Mouse (Mus musculus): ENCODE data around the gene Gjb1.
A peak's percentile ranks its signal among the peaks of the same experiment; 100 is the strongest.
"Not testable (repeated sequence)": the region's sequence is repeated elsewhere in the genome, so short reads cannot be mapped to it uniquely, and the experiment has no call there.

Gene Gjb1

DNA sequence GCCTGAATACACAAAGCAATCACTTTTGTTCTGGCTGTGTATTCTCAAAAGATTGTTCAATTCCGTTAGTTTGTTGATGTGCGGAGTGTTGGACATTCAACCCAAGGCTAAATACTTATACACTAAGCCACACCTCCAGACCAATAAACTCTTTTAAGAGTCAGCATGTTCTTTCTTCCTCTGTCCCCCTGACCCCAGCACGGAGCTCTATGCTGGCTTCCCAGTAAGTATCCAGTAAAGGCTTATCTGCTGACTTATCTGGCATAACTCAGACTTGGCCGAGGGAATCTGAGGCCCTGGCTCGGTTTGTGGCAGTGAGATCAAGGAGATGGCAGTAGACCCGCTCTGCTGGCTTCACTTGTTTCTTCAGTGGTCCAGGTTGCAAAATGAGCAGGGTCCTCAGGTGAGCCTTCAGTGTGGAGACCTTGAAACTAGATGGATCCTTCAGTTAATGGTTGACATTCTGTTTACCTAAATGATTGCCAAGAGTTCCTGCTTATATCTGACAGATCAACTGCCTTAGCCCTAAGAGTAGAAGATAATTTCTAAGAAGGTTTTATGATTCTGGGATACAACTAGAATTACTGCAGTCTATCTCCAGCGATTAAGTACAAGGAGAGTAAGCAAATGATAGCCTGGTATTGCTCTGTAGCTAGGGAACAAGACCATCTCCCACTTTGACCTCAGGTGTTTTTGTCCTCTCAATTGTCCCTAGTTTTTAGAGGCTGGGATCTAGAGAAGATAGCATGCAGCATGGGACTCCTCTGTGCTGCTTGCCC is at the start of gene Gjb1:
Gene Gjb1, plus strand, starts transcription at position 189 of the 779 bp plus-strand sequence.
- peak in 1 of 2 experiments; percentile 14 for DNase-seq

- peak; percentile 43 to 66 for DNase-seq
These were observed 46.7 kb upstream of the Gjb1 start for GRCm38 (mm10) chrX:101329372-101330028.

DNA sequence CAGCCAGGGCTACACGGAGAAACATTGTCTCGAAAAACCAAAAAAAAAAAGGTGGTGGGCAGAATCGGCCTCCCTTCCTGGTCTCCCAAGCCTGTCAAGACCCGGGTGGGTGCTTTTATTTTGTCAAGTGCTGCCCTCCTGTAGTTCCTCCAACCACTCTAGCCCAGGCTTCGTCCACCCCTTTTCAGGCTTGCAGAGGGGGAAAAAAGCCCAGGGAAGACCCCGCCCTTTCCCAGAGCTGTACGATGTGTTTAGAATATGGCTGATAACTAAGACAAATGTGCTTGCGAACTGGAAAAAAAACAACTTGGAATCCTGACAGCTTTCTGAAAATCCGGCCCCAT is 44.2 kb upstream of the Gjb1 start:
- no peak for DNase-seq

DNA sequence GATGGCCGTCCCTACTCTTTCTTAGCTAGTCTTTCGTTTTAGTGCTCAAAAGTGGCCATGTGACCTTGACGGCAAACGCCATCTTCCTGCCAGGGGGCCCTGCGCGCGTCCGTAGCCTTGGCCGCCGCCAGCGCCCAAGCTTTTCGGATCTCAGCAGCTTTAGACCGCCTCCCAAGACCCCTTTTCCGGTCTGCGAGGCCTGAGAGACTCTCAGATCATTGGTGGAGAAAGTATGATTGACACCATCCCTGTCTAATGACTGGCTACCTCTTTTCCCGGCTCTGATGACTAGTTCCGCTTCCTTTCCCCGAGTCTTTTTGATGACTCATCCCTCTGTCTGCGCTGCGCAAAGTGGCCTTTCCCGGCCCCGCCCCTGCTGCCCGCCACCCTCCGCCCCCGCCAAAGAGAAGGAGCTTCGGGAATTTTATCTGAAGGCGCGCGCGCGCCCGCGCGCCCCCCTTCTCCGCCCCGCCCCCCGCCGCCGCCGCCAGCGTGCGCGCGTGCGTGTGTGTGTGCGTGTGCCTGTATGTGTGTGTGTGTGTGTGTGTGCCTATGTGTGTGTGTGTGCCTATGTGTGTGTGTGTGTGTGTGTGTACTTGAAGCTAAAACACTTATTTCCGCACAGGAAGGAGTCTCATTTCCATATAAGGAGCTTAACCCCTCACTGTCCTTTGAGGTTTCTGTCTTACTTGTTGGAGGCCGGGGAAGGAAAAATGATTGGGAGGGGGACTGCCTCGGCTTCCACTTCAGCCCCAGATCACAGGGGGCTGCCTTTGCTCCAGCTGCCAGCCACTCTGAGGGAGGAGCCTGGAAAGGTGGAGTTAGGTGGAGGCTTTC is 43.6 kb upstream of the Gjb1 start:
- peak; percentile 83 to 95 for DNase-seq

DNA sequence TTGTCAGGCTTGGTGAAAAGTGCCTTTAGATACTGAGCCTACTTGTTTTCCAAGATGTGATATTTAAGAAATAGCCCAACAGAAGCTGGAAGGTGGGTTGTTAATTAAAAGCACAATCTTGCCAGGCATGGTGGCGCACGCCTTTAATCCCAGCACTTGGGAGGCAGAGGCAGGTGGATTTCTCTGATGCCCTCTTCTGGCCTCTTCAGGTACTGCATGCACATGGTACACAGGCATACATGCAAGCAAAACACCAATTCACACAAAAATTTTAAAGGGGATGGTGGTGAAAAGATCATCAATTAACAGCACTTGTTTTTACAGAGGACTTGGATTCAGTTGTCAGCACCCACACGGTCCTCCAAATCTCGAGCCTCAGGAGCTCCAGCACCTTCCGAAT is 41.6 kb upstream of the Gjb1 start:
- DNase-seq: peak in 1 of 2 experiments; percentile 17

DNA sequence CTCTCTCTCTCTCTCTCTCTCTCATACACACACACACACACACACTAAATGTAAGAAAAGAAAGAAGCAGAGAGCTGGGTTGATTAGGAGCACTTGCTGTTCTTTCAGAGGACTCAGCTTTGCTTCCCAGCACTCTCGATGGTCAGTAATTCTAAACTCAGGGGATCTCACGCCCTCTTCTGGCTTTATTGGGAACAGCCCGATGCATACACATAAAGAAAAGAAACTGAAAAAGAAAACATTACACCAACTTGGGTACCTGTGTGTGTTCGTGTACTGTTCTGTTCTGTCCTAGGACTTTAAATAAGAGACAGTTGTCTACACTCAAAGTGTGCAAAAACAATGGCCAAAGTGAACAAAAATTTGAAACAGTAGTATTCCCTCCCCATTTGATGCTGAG is 37.5 kb upstream of the Gjb1 start:
- no peak for DNase-seq

GRCm38 (mm10) chrX:101342837-101343236 is 33.3 kb upstream of the Gjb1 start:
- DNase-seq: not testable (repeated sequence)

- DNase-seq: no peak
These were observed 30.7 kb upstream of the Gjb1 start for GRCm38 (mm10) chrX:101345456-101345855.

- no peak for DNase-seq
These were observed 29.7 kb upstream of the Gjb1 start for GRCm38 (mm10) chrX:101346475-101346874.

GRCm38 (mm10) chrX:101351188-101351587 is 25.0 kb upstream of the Gjb1 start:
- no peak for DNase-seq

- DNase-seq: not testable (repeated sequence)
These were observed 17.3 kb upstream of the Gjb1 start for GRCm38 (mm10) chrX:101358902-101359301.

DNA sequence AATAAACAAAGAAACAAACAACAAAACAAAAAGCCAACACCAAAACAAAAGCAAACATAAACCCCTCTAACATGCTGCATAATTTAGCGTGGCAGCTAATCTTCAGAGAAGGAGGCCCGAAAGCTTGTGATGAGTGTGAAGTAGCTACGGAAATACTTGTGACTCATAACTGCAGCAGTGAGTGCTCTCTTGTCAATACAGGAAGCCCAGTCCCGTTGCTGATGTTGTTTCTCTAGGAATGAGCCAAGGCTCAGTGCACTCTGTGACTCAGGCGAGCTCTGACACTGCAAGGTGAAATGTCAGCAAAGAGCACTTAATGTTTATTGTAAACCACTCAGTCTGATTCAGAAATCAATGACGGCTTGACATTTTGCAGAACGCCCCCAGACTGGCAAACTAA is 7.2 kb upstream of the Gjb1 start:
- no peak for DNase-seq

GRCm38 (mm10) chrX:101370573-101370972 is 5.6 kb upstream of the Gjb1 start:
- DNase-seq: no peak

DNA sequence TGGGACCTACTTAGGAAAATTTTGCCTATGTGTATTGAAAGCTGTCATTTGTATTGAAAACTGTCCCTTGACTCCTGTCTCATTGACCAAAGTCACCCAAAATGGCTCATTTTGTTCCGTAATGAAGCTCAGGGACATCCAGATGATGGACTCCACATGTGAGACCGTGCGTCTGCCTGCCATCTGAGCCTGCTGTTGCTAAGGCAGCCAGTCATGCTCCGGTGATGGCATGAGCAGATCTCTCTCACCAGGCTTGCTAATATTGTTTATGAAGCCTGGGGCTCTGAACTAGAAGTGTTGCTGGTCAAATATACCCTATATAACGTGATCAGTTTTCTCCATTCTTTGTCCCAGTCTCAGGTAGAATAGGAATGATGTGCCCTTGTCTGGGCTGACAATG is 3.2 kb upstream of the Gjb1 start:
- no peak for DNase-seq

DNA sequence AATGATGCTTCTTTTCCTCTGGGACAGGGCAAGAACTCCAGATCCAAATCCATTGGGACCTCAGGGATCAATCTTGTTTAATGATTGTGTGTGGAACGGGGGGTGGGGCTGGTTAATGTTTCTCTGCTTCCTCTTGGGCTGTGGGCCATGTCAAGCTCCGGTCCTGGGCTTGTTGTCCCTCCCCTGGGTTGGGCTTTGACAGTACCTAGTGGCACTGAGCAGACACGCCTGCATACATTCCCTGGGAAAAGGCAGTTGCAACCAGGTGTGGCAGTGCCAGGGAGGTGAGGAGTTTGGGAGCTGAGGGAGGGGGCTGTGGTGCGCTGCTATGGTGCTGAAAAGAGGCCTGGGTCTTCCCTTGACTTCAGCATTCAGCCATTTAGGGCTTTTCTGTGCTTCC is 898 bp downstream of the Gjb1 start:
- DNase-seq: peak; percentile 78 to 81

DNA sequence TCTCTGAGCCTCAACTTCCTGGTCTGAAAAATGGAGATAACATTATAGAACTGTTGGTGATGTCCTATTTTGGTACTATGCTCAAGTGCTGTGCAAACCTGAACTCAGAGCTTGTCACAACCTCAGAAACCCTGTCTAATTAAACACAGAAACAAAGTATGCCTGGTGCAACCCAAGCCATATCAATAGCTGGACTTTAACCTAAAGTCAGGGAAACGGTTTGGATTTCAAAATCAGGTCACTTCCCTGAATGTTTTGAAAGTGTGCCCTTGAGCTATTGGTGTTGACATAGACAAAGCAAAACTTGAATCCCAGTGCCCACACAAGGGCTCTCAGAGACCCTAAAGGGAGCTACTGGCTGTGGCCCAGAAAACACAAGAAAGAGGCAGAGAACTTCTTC is 3.6 kb downstream of the Gjb1 start:
- no peak for DNase-seq

GRCm38 (mm10) chrX:101383455-101383854 is 7.3 kb downstream of the Gjb1 start:
- no peak for DNase-seq

DNA sequence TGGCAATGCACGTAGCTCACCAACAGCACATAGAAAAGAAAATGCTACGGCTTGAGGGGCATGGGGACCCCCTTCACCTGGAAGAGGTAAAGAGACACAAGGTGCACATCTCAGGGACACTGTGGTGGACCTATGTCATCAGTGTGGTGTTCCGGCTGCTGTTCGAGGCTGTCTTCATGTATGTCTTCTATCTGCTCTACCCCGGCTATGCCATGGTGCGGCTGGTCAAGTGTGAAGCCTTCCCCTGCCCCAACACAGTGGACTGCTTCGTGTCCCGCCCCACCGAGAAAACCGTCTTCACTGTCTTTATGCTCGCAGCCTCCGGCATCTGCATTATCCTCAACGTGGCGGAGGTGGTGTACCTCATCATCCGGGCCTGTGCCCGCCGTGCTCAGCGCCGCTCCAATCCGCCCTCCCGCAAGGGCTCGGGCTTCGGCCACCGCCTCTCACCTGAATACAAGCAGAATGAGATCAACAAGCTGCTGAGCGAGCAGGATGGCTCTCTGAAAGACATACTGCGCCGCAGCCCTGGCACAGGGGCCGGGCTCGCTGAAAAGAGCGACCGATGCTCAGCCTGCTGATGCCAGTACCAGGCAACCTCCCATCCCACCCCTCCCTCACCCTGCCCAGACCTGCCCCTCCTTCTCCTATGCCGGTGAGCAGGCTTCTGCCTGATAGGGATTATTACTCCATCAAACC is 8.4 kb downstream of the Gjb1 start:
- no peak for DNase-seq

DNA sequence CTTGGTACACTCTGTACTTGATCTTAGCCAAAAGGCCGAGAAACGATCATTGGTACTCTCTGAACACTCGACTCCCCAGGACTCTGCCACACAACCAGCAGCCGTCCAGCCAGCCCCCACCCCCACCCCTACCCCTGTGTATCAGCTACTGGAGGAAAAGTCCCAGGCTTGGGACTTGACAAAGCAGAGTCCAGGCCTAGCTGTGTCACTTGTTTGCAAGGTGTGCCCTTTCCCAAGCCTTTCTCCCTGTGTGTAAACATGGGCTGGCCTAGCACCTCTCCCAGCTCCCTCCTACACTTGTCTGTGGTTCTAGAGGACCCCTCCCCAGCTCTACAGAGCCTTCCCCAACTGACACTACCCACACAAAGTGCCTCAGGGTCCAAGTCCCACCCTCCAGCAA is 10.0 kb downstream of the Gjb1 start:
- DNase-seq: no peak

DNA sequence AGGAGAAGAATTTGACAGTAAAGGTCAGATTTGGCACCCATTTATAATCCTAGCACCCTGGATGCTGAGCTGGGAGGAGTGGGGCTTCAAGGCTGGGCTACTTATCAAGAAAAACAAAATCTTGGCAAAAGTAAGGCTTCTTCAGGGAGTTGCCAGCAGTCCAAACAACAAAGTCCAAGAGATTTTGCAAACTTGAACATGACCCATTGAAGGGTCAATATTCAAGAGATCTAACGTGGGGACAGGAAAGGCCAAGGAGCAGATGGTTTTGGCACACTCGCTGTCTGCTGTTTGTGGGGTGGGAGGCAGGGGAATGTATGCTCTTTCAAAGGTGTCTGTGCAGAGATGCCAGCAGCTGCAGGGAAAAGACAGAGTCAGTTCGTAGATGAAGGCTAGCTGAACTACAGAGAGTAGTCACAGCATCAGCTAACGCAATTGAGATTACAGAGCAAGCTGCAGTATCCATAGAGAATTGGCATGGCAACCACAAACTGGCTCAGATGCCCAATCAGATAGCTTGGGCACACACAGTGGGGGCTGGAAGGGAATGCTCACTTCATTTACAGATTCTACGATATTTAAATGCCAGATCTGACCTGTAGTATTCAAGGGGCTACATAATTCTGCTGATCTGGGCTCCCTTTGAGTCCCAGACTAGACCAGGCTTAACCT is 12.8 kb downstream of the Gjb1 start:
- peak; percentile 15 to 37 for DNase-seq

- DNase-seq: no peak
These were observed 18.2 kb downstream of the Gjb1 start for GRCm38 (mm10) chrX:101394341-101394740.

DNA sequence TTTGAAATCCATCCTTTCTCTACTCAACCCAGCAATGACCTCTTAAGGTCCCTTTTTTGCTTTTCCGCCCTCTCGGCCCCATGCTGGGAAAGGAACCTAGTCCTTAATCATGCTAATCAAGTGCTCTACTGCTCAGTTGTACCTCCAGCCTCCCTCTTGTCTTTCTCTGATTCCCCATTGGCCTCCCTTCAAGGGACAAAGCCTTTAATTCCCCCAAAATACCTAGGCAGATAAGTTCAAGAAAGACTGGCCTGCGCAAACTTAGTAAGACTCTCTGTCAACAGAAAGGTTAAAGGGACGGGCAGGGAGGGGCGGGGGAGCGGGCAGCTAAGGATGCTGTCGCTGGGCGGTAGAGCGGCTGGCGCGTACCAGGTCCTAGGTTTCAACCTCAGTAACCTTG is 20.3 kb downstream of the Gjb1 start:
- DNase-seq: no peak
